ENCODE assay signal across 32 mouse cellular contexts in genomic region chr1:110909218-110909617, GRCm38 (mm10).
"Had no signal": no experiment of that assay in that cellular context is flagged by ENCODE, and none has a peak within 500 bp of the region (broad histone marks: within the 10 kb centered on the region; RNA-seq: fewer than 3 reads in every experiment).

No protein-coding gene starts in this region.

- ATAC-seq: liver, embryonic 12.5 days; liver, postnatal 0 days; lung, postnatal 0 days; midbrain, embryonic 13.5 days; midbrain, embryonic 15.5 days; midbrain, embryonic 16.5 days had no signal

- H3K4me2 ChIP-seq: limb, embryonic 12.5 days; limb, embryonic 13.5 days; limb, embryonic 15.5 days; liver, embryonic 11.5 days; liver, embryonic 12.5 days; liver, embryonic 13.5 days; liver, embryonic 15.5 days; lung, embryonic 14.5 days; lung, embryonic 15.5 days; midbrain, embryonic 11.5 days; midbrain, embryonic 12.5 days; midbrain, embryonic 13.5 days; midbrain, embryonic 15.5 days; neural tube, embryonic 12.5 days had no signal

- H3K27me3 ChIP-seq: limb, embryonic 12.5 days; limb, embryonic 13.5 days; limb, embryonic 15.5 days; liver, embryonic 12.5 days; liver, embryonic 13.5 days; liver, embryonic 15.5 days; lung, embryonic 15.5 days; megakaryocyte, embryonic 14.5 days; midbrain, embryonic 12.5 days; midbrain, embryonic 13.5 days; midbrain, embryonic 15.5 days; neural tube, embryonic 12.5 days had no signal

- H3K4me3 ChIP-seq: limb, embryonic 10.5 days; limb, embryonic 12.5 days; limb, embryonic 13.5 days; limb, embryonic 15.5 days; liver, embryonic 12.5 days; liver, embryonic 13.5 days; liver, embryonic 15.5 days; lung, embryonic 15.5 days; megakaryocyte, embryonic 14.5 days; midbrain, embryonic 10.5 days; midbrain, embryonic 12.5 days; midbrain, embryonic 13.5 days; midbrain, embryonic 15.5 days; myocyte; neural tube, embryonic 12.5 days had no signal

- DNase-seq: left cerebral cortex, postnatal 4 days; liver; liver, embryonic 13.5 days; liver, postnatal 0 days; lung, adult 18-20 months; lung, adult 2 months; lung, embryonic 14.5 days; lung, postnatal 10 days; lung, postnatal 14 days; lung, postnatal 36 days; lung, postnatal 4 days; midbrain, embryonic 14.5 days had no signal

- H3K36me3 ChIP-seq: limb, embryonic 10.5 days; limb, embryonic 12.5 days; limb, embryonic 13.5 days; limb, embryonic 15.5 days; liver, embryonic 12.5 days; liver, embryonic 13.5 days; liver, embryonic 15.5 days; lung, embryonic 15.5 days; midbrain, embryonic 10.5 days; midbrain, embryonic 12.5 days; midbrain, embryonic 13.5 days; midbrain, embryonic 15.5 days; neural tube, embryonic 12.5 days had no signal

- H3K9me3 ChIP-seq: limb, embryonic 10.5 days; limb, embryonic 12.5 days; limb, embryonic 13.5 days; limb, embryonic 15.5 days; liver, embryonic 12.5 days; liver, embryonic 13.5 days; liver, embryonic 15.5 days; lung, embryonic 15.5 days; megakaryocyte, embryonic 14.5 days; midbrain, embryonic 10.5 days; midbrain, embryonic 12.5 days; midbrain, embryonic 13.5 days; midbrain, embryonic 15.5 days; neural tube, embryonic 12.5 days had no signal

- H3K4me1 ChIP-seq: limb, embryonic 12.5 days; limb, embryonic 13.5 days; limb, embryonic 15.5 days; liver, embryonic 12.5 days; liver, embryonic 13.5 days; liver, embryonic 15.5 days; lung, embryonic 15.5 days; megakaryocyte, embryonic 14.5 days; midbrain, embryonic 10.5 days; midbrain, embryonic 12.5 days; midbrain, embryonic 13.5 days; midbrain, embryonic 15.5 days; neural tube, embryonic 12.5 days had no signal

- H3K27ac ChIP-seq: limb, embryonic 10.5 days; limb, embryonic 12.5 days; limb, embryonic 13.5 days; limb, embryonic 15.5 days; liver, embryonic 12.5 days; liver, embryonic 13.5 days; liver, embryonic 14.5 days; liver, embryonic 15.5 days; lung, embryonic 15.5 days; macrophage; midbrain, embryonic 10.5 days; midbrain, embryonic 12.5 days; midbrain, embryonic 13.5 days; midbrain, embryonic 15.5 days; neural tube, embryonic 12.5 days had no signal

- H3K9ac ChIP-seq: limb, embryonic 12.5 days; limb, embryonic 13.5 days; limb, embryonic 15.5 days; liver, embryonic 12.5 days; liver, embryonic 13.5 days; liver, embryonic 14.5 days; liver, embryonic 15.5 days; liver, postnatal 0 days; lung, embryonic 14.5 days; lung, embryonic 15.5 days; midbrain, embryonic 12.5 days; midbrain, embryonic 13.5 days; midbrain, embryonic 15.5 days; neural tube, embryonic 12.5 days had no signal
